Mouse (Mus musculus) hindbrain, embryonic 10.5 days (tissue): ENCODE data around the gene Sgpp2. TPM values are rescaled to one million over a fixed set of nuclear protein-coding genes. Genes with fewer than 3 reads are reported as not detected.

Source experiments
- DNase-seq: peaks from one replicate; pipeline ENCODE4 v3.0.0-alpha.2; 2017; ENCODE audit warnings: low spot score
- H3K27ac ChIP-seq: fragments of 300-500 bp; sonication (generic); 2 replicates; pipeline ENCODE4 v1.5.1; 2016; ENCODE audit warnings: mild to moderate bottlenecking, moderate library complexity
- H3K27me3 ChIP-seq: fragments of 300-500 bp; sonication (generic); 2 replicates; pipeline ENCODE4 v1.6.1; 2016; ENCODE audit warnings: mild to moderate bottlenecking; ENCODE audit not compliant: poor library complexity, insufficient read depth, severe bottlenecking
- H3K36me3 ChIP-seq: fragments of 300-500 bp; sonication (generic); 2 replicates; pipeline ENCODE4 v1.6.1; 2016; ENCODE audit warnings: mild to moderate bottlenecking, moderate library complexity
- H3K4me1 ChIP-seq: fragments of 300-500 bp; sonication (generic); replicated peaks from 2 replicates; pipeline ENCODE4 v1.6.1; 2016; ENCODE audit warnings: mild to moderate bottlenecking
- H3K4me3 ChIP-seq: fragments of 300-500 bp; sonication (generic); 2 replicates; pipeline ENCODE4 v1.5.1; 2016; ENCODE audit warnings: mild to moderate bottlenecking, moderate library complexity
- H3K9me3 ChIP-seq: fragments of 300-500 bp; sonication (generic); 2 replicates; pipeline ENCODE4 v1.6.1; 2016; ENCODE audit warnings: mild to moderate bottlenecking, moderate library complexity
- WGBS: fragments of 180-500 bp; shearing (Covaris S2); methylation state at CpG from one replicate; pipeline ENCODE4 v1.1.7; 2016; 5-methylcytosine and 5-hydroxymethylcytosine counted together
- polyA plus RNA-seq: library from polyadenylated mRNA; unstranded; fragments of >200 nt; fragmentation: Nextera tagmentation; extraction: Ambion mirVana; gene quantifications from 2 replicates; pipeline ENCODE4 v1.2.1, GENCODE M21; 2016

Gene Sgpp2
- polyA plus RNA-seq, 1 experiment from 2014 or later = 1.8 TPM

DNA sequence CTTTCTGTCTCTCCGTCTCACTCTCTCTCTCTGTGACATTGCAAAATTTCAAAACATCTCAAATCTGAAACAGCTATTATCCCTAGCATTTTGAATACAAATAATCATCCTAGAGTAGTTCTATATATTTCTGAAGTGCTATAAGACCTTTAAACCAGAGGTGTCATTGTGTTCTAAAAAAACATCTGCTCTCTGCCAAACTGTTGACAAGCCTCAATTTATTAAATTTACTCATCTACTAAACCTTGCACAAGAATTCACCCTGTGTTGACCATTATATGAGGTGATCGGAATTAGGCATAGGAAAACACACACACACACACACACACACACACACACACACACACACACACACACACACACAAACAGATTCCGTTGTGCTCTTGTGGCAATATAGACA lies 64.9 kb downstream of the Sgpp2 start:
- H3K27me3 ChIP-seq = no peaks in the 10 kb centered on the region
- 96% methylated on average over 3 of the region's 3 CpGs for WGBS

DNA sequence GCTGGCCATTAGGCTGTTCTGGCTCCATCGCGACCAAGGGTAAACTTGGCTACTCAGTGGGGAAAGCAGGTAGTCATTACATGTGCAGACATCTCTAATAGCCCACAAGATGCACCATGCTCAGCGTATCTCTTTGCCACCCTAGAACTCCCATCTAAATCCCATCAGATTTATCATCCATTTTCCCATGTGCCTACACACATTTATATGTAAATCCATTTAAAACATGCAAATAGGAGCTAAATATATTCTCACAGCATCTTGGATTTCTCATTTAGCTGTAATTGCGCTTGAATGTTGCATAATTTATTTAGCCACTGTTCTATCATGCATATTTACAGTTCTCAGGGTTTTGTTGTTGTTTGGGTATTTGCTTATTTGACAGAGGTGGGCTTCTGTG lies 70.8 kb downstream of the Sgpp2 start:
- Histone ChIP-seq H3K4me1 (no peaks in the 10 kb centered on the region; the same call in 1 of the 2 replicates), H3K36me3 (no peaks in the 10 kb centered on the region), H3K4me3 (no peak overlapping the region), H3K9me3 (no peaks in the 10 kb centered on the region), H3K27ac (no peak overlapping the region), H3K27me3 (no peaks in the 10 kb centered on the region)
- DNase-seq = no peak
- WGBS = 94% methylated on average over 4 of the region's 4 CpGs

More for the DNA sequence above, 64.9 kb downstream of the Sgpp2 start:
- no peak overlapping the region for H3K4me3 ChIP-seq
- no peak for DNase-seq
- no peaks in the 10 kb centered on the region for H3K36me3 ChIP-seq
- H3K27ac ChIP-seq = no peak overlapping the region
- peaks cover 7% of the 10 kb centered on the region; the same call in 1 of the 2 replicates for H3K9me3 ChIP-seq
- H3K4me1 ChIP-seq = no peaks in the 10 kb centered on the region; the same call in 1 of the 2 replicates

DNA sequence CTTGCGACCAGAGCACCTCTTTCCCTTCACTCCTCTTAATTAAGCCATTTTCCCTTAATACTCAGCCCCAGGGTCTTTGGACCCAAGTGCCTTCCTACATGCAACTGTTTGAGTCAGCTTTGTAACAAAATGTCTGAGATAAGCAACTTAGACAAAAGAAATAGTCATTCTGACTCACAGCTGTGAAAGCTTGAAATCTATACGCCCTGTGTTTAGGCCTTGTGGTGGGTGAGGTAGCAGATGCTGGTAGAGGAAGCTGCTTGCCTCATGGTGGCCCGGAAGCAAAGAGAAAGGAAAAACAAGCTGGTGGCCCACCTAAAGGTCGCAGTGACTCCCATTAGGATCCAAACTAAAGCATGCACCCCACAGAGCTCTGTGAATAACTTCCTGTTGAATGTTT lies 77.7 kb downstream of the Sgpp2 start:
- 55% methylated on average over 4 of the region's 4 CpGs for WGBS

DNA sequence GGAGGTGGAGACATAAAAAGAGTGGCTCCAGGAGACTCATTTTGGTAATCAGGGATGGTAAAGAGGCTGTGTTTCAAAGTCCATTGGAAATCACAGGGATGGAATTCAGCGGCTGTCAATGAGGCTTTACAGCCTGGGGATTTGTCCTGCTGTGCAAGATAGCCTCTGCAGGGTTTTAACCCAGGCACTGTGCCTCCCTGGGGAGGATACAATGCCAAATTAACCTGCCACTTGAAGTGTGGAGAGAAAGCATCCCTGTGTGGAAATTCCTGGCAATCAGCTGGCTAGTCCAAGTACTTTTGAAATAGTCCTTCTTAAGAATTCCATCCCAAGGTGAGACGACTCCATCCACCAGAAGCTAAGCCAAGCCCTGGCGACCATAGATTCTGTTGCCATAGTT lies 78.7 kb downstream of the Sgpp2 start:
- no peak for DNase-seq
- H3K9me3 ChIP-seq = no peaks in the 10 kb centered on the region
- no peak overlapping the region for H3K4me3 ChIP-seq
- H3K27me3 ChIP-seq = no peaks in the 10 kb centered on the region
- no peak overlapping the region for H3K27ac ChIP-seq
- H3K36me3 ChIP-seq = no peaks in the 10 kb centered on the region
- 12% methylated on average over 3 of the region's 3 CpGs for WGBS
- peaks cover 7% of the 10 kb centered on the region; the same call in 1 of the 2 replicates for H3K4me1 ChIP-seq

More for the DNA sequence above, 77.7 kb downstream of the Sgpp2 start:
- no peaks in the 10 kb centered on the region for H3K9me3 ChIP-seq
- no peak overlapping the region for H3K4me3 ChIP-seq
- peaks cover 7% of the 10 kb centered on the region; the same call in 1 of the 2 replicates for H3K4me1 ChIP-seq
- H3K27ac ChIP-seq = no peak overlapping the region
- DNase-seq = no peak
- H3K36me3 ChIP-seq = no peaks in the 10 kb centered on the region
- no peaks in the 10 kb centered on the region for H3K27me3 ChIP-seq

DNA sequence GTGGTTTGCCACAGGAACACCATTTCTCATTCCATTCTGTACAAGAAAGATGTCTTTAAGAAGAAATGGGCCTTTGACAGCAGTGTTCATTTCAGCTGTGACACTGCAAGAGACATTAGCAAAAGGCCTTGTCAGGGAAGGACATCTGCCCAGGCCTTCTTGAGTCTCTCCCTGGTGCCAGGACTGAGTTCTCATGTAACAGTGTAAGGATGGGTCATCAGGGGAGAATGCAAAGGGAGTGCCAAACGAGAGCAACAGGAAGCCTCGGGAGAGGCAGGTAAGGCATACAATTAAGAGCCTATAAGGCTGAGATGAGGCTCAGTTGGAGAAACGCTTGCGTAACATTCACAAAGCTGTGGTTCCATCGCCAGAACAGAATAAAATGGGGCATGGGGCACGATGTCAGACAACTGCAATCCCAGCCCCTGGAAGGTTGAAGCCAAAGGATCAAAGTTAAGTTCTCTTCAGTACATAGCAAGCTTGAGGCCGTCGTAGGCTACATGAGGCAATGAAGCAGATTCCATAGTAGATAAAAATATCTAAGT lies 85.1 kb downstream of the Sgpp2 start:
- H3K27ac ChIP-seq = peak overlapping the region; percentile 82
- H3K4me1 ChIP-seq = peaks cover 17% of the 10 kb centered on the region
- WGBS = 66% methylated on average over 8 of the region's 8 CpGs
- no peaks in the 10 kb centered on the region for H3K9me3 ChIP-seq
- H3K4me3 ChIP-seq = no peak overlapping the region
- H3K27me3 ChIP-seq = no peaks in the 10 kb centered on the region
- no peak for DNase-seq
- H3K36me3 ChIP-seq = no peaks in the 10 kb centered on the region

DNA sequence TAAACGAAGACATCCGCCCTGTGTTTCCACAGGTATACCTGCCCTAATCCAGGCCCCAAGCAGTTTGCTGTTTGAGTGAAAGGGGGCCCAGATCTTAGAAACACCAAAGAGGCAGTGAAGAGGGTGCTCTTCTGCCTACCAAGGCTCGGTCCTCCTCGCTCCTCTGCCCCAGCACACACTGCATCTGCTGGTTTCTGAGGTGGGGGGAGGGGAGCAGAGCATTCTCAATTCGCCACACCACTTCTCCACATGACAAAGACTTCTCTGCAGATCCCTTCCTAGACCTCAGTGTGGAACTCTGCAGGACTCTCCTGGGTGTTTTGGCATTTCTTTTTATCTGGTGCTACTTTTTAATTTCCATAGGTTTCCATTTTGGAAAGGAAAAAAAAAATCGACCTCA lies 85.6 kb downstream of the Sgpp2 start:
- Histone ChIP-seq H3K27me3 (no peaks in the 10 kb centered on the region), H3K9me3 (no peaks in the 10 kb centered on the region), H3K4me3 (no peak overlapping the region), H3K4me1 (peaks cover 17% of the 10 kb centered on the region), H3K36me3 (no peaks in the 10 kb centered on the region), H3K27ac (peak overlapping the region; percentile 82)
- peak; percentile 62 for DNase-seq
- WGBS = 28% methylated on average over 6 of the region's 6 CpGs

DNA sequence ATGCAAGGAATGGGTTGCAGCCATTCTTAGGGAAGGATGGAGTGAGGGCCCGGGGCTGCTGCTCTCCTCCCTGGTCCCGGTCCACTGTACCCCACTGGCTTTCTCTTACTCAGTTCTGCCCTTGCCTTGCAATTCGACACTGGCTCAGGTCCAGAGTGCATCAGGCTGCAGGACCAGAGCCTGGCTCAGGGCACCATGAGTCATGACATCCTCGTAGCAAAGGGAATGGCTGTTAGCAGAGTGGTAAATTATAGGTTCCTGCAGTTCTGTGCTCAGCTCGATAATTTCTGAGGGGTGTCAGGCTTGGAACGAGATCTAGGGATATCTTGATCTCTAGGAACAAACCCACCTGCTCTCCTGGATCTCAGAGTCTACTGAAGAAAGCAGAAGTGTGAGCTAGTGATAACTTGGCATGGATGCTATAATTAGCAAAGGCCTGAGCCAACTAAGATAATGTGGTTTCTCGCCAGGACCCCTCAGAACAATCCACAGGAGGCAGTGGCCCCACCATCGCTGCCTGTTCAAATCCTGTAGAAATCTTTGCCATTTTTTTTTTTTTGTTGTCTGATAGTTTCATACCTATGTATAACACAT lies 86.3 kb downstream of the Sgpp2 start:
- Histone ChIP-seq H3K27me3 (no peaks in the 10 kb centered on the region), H3K36me3 (no peaks in the 10 kb centered on the region), H3K27ac (peak overlapping the region; percentile 82), H3K9me3 (no peaks in the 10 kb centered on the region), H3K4me1 (peaks cover 17% of the 10 kb centered on the region), H3K4me3 (no peak overlapping the region)
- WGBS = 54% methylated on average over 8 of the region's 8 CpGs
- DNase-seq = no peak

DNA sequence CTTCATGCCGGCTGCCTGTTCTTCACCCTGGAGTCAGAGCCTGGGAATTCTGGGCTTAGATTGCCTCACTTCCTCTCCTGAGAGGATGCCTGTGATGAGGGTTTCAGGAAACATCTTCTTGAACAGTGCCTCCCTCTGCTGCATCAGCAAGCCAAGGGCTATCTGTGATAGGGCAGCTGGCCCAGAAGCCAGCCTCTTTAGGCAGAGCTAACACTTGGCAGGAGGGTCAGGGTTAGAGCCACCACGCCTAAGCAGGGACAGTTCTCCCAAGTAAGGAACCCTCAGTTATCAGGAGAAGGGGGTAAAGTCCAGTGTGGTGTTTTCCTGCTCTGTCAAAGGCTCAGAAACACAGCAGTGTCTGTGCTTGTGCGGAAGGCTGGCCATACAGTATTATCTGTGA lies 89.6 kb downstream of the Sgpp2 start:
- WGBS = 82% methylated on average over 3 of the region's 3 CpGs

DNA sequence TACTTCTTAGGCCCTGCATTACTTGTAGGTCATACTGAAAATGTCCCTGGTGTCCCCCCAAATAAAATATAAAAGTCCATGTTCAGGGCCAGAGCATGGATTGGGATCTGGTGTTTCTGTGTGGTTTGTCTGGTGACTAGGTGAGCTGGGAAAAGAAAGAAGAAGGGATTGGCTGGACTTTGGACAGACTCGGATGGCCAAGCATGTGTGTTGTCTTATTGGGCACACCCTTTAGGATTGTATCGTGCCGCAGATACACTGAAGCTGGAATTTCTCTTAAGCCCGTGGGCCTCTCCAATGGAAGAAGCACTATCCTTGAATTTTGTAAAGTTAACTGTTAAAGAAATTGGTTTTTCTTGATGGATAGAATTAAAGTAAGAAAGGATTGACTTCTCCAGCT lies 91.3 kb downstream of the Sgpp2 start:
- 93% methylated on average over 4 of the region's 4 CpGs for WGBS
- no peak for DNase-seq
- H3K27me3 ChIP-seq = no peaks in the 10 kb centered on the region

More for the DNA sequence above, 89.6 kb downstream of the Sgpp2 start:
- H3K27ac ChIP-seq = 0 out of 2 replicates have a peak overlapping the region, but pooled peaks have one; percentile 6
- no peaks in the 10 kb centered on the region for H3K36me3 ChIP-seq
- H3K27me3 ChIP-seq = no peaks in the 10 kb centered on the region
- no peaks in the 10 kb centered on the region for H3K9me3 ChIP-seq
- no peak for DNase-seq
- H3K4me3 ChIP-seq = no peak overlapping the region
- peaks cover 20% of the 10 kb centered on the region for H3K4me1 ChIP-seq

DNA sequence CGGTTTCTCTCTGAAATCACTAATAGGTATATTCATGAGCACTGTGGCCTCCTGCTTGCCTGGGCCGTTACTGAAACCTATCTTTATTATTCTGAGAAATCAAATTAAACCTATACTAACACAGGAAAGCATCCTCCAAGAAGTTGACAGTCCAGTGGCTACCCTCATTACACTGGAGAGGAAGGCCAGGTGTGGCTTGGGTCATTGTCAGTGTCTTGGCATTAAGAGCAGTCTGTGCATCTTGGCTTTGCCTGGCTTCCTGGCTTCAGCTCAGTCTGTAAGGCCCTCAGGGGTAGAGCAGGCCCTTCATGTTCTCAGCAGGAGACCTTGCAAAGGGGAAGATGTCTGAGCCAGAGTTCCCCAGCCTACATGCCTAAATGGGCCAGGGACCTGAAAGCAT lies 99.3 kb downstream of the Sgpp2 start:
- Histone ChIP-seq H3K27me3 (no peaks in the 10 kb centered on the region), H3K4me3 (no peak overlapping the region), H3K4me1 (peaks cover 5% of the 10 kb centered on the region; the same call in 1 of the 2 replicates), H3K27ac (no peak overlapping the region), H3K9me3 (no peaks in the 10 kb centered on the region), H3K36me3 (no peaks in the 10 kb centered on the region)
- no peak for DNase-seq
- 91% methylated on average over 2 of the region's 2 CpGs for WGBS

More for the DNA sequence above, 91.3 kb downstream of the Sgpp2 start:
- no peaks in the 10 kb centered on the region for H3K9me3 ChIP-seq
- H3K4me3 ChIP-seq = no peak overlapping the region
- H3K36me3 ChIP-seq = no peaks in the 10 kb centered on the region
- no peak overlapping the region for H3K27ac ChIP-seq
- peaks cover 5% of the 10 kb centered on the region for H3K4me1 ChIP-seq

DNA sequence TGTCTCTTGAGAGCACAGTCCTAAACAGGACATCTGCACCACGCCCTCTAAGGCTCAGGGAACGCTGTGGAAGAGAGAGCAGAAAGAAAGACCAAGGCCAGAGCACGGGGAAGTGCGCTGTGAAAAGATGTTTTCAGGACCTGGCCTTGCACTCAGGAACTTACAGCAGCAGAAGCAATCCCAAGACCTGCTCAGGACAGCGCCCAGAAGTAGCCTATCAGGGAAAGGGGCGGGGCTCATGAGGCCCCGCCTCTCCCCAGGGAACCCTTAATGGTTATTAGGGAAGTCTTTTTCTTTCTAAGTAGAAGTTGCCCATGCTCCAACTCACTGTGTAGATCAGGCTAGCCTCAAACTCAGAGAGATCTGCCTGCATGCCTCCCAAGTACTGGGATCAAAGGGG lies 102.5 kb downstream of the Sgpp2 start:
- H3K27me3 ChIP-seq = no peaks in the 10 kb centered on the region
- peaks cover 5% of the 10 kb centered on the region; the same call in 1 of the 2 replicates for H3K36me3 ChIP-seq
- H3K9me3 ChIP-seq = no peaks in the 10 kb centered on the region
- H3K4me1 ChIP-seq = peaks cover 4% of the 10 kb centered on the region; the same call in 1 of the 2 replicates
- H3K27ac ChIP-seq = no peak overlapping the region
- no peak overlapping the region for H3K4me3 ChIP-seq
- WGBS = 27% methylated on average over 7 of the region's 7 CpGs
- DNase-seq = no peak

DNA sequence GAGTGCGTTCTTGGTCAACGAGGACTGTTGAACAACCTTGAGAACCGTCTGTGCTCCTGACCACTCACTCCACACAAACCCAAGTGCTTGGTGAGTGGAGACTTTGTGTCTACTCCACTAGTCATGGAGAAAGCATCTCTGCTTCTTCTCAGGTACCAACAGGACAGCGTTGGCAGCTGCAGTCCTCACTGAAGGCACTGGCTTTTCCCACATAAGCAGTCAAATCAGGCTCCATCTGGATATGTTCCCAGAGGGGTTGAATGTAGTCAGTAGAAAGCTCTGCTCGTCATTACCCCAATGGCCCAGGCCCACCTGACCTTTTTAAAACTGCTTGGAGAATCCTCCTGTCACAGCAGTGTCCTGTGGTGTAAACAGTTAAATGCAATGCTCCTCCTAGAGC lies 104.3 kb downstream of the Sgpp2 start:
- WGBS = 88% methylated on average over 5 of the region's 5 CpGs

DNA sequence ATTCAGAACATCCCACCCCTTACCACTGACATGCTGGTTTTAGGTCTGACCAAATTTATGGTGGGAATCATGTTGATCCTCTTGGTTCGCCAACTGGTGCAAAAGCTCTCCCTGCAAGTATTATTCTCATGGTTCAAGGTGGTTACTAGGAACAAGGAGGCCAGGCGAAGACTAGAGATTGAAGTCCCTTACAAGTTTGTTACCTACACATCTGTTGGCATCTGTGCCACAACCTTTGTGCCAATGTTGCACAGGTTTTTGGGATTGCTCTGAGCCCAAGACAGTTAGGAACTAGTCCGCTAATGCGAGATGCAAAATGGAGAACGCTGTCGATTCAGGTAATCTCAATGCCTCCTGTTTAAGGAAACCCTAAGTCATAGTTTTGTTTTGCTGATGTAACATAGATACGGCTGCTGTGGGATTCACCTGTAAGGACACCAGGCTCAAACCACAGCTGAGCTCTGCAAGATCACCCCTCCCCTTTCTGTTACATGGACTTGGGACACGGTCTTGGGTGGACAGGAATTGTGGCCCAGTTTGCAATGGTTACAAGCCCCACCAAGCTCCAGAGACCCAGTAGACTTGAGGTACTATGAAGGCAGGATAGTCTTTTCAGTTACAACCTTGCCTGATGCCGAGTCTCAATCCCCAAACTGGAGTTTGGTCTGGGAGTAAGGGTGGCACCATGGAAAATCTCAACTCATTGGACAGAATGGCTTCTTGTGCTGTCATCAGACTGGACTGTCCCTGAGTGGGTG lies 107.2 kb downstream of the Sgpp2 start:
- Histone ChIP-seq H3K27me3 (no peaks in the 10 kb centered on the region), H3K36me3 (peaks cover 16% of the 10 kb centered on the region; the same call in 1 of the 2 replicates), H3K27ac (no peak overlapping the region), H3K4me3 (no peak overlapping the region), H3K9me3 (no peaks in the 10 kb centered on the region), H3K4me1 (peaks cover 8% of the 10 kb centered on the region)
- WGBS = 93% methylated on average over 9 of the region's 9 CpGs
- no peak for DNase-seq

More for the DNA sequence above, 104.3 kb downstream of the Sgpp2 start:
- H3K27ac ChIP-seq = no peak overlapping the region
- peaks cover 9% of the 10 kb centered on the region; the same call in 1 of the 2 replicates for H3K36me3 ChIP-seq
- H3K9me3 ChIP-seq = no peaks in the 10 kb centered on the region
- DNase-seq = no peak
- H3K27me3 ChIP-seq = no peaks in the 10 kb centered on the region
- H3K4me3 ChIP-seq = no peak overlapping the region
- H3K4me1 ChIP-seq = peaks cover 4% of the 10 kb centered on the region; the same call in 1 of the 2 replicates
